Mouse (Mus musculus) adrenal gland, postnatal 14 days (tissue): ENCODE results near the gene Slc25a25. TPM values are rescaled to one million over a fixed set of nuclear protein-coding genes. Genes with fewer than 3 reads are reported as not detected.

ENCODE experiments used
- DNase-seq: peaks from one replicate; pipeline ENCODE4 v3.0.0; 2021; ENCODE audit warnings: mixed read lengths
- total RNA-seq: library from RNA; stranded (reverse); gene quantifications from 2 replicates; pipeline ENCODE4 v1.2.3, GENCODE M21; 2021

Gene Slc25a25
- total RNA-seq, 1 experiment from 2014 or later, result 119 TPM

- DNase-seq, result no peak
These were observed 21.9 kb downstream of the Slc25a25 start for GRCm38 (mm10) chr2:32429215-32429891.

- DNase-seq, result peak; percentile 74
These were observed 23.0 kb downstream of the Slc25a25 start for GRCm38 (mm10) chr2:32428262-32428722.

GRCm38 (mm10) chr2:32427720-32428119 is 23.5 kb downstream of the Slc25a25 start:
- no peak for DNase-seq

- peak; percentile 22 for DNase-seq
These were observed 25.1 kb downstream of the Slc25a25 start for GRCm38 (mm10) chr2:32426141-32426540.

GRCm38 (mm10) chr2:32425568-32425967 is 25.7 kb downstream of the Slc25a25 start:
- DNase-seq, result peak; percentile 7

- no peak for DNase-seq
These were observed 26.4 kb downstream of the Slc25a25 start for GRCm38 (mm10) chr2:32424796-32425195.

- peak; percentile 84 for DNase-seq
These were observed 27.5 kb downstream of the Slc25a25 start for GRCm38 (mm10) chr2:32423481-32424331.

- peak; percentile 59 for DNase-seq
These were observed 29.4 kb downstream of the Slc25a25 start for GRCm38 (mm10) chr2:32421851-32422251.

GRCm38 (mm10) chr2:32420647-32421046 is 30.6 kb downstream of the Slc25a25 start:
- DNase-seq, result peak; percentile 14

- DNase-seq, result no peak
These were observed 31.1 kb downstream of the Slc25a25 start for GRCm38 (mm10) chr2:32420066-32420608.

- peak; percentile 88 for DNase-seq
These were observed 31.9 kb downstream of the Slc25a25 start for GRCm38 (mm10) chr2:32419359-32419758.

- DNase-seq, result peak; percentile 47
These were observed 32.7 kb downstream of the Slc25a25 start for GRCm38 (mm10) chr2:32418430-32419151.

- DNase-seq, result no peak
These were observed 33.8 kb downstream of the Slc25a25 start for GRCm38 (mm10) chr2:32417486-32417885.

GRCm38 (mm10) chr2:32416556-32416955 is 34.7 kb downstream of the Slc25a25 start:
- no peak for DNase-seq

- no peak for DNase-seq
These were observed 35.4 kb downstream of the Slc25a25 start for GRCm38 (mm10) chr2:32415801-32416200.

- DNase-seq, result peak; percentile 54
These were observed 37.3 kb downstream of the Slc25a25 start for GRCm38 (mm10) chr2:32413936-32414335.

- no peak for DNase-seq
These were observed 38.3 kb downstream of the Slc25a25 start for GRCm38 (mm10) chr2:32412742-32413531.

GRCm38 (mm10) chr2:32411407-32411806 is 39.8 kb downstream of the Slc25a25 start:
- DNase-seq, result no peak

GRCm38 (mm10) chr2:32408429-32409424 is 42.5 kb downstream of the Slc25a25 start:
- DNase-seq, result peak; percentile 49
